Mouse (Mus musculus): ENCODE data around the gene Slc9a2. TPM values are rescaled to one million over a fixed set of nuclear protein-coding genes. Genes with fewer than 3 reads are reported as not detected.

Gene Slc9a2
- polyA plus RNA-seq, 1 experiment from 2014 or later: not detected

DNA sequence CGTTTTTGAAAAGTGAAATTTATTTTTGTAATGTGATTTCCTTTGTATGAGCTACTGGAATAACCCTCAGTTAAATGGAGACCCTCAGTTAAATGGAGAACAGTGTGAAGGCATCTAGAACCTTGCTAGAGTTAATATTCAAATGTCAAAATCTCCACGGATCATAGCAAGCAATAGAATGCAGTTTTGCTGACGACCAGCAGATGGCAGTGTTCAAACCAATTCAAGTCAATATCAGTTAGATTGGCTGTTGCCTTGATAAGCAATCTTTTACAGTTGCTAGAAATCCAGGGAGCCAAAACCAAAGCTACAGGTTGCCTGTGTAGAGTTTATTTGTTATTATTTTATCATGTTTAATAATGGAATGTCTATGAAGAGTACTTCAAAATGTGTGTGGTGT, 122.4 kb downstream of the Slc9a2 start:
- Histone ChIP-seq H3K4me2 (no peak overlapping the region), H3K4me3 (ENCODE audit: low read depth, low read length) (no peak overlapping the region), H3K9me3 (ENCODE audit: control insufficient read depth, low read length) (no peaks in the 10 kb centered on the region), H3K27me3 (replicated peaks; ENCODE audit: control insufficient read depth, insufficient read depth, low read length) (no peaks in the 10 kb centered on the region), H3K9ac (ENCODE audit: low read depth, low read length) (no peak overlapping the region), H3K27ac (ENCODE audit: low read depth, low read length) (no peak overlapping the region), H3K4me1 (replicated peaks; ENCODE audit: control insufficient read depth, insufficient read depth, low read length) (no peaks in the 10 kb centered on the region), H3K36me3 (ENCODE audit: control insufficient read depth, insufficient read depth, low read length) (no peaks in the 10 kb centered on the region)
- WGBS: 22% methylated on average over 3 of the region's 3 CpGs
- ATAC-seq (replicated peaks; ENCODE audit: low FRiP score) (no peak), DNase-seq (ENCODE audit: low spot score) (no peak)

DNA sequence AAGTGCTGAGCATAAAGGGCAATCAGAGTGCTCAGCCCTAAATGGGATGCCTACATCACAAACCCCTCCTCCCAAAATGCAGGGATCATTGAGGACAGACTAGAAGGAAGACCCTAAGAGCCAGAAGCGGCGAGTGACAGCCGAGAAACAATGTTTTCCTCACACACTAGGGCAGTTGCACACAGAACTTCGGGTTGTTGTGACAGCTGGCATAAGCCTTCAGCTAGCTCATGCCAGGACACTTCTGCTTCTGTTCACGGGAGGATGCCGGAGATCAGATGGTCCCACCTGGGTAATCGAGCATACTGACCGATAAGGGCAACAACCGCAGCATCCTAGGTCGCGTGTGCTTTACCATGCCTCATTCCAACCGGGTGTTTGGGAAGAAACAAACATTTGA, 123.7 kb downstream of the Slc9a2 start:
- H3K27ac ChIP-seq (ENCODE audit: low read depth, low read length): no peak overlapping the region
- 82% methylated on average over 12 of the region's 12 CpGs for WGBS
- DNase-seq (ENCODE audit: low spot score) (no peak), ATAC-seq (replicated peaks; ENCODE audit: low FRiP score) (no peak)
- no peaks in the 10 kb centered on the region for H3K36me3 ChIP-seq (ENCODE audit: control insufficient read depth, insufficient read depth, low read length)
- H3K4me2 ChIP-seq: no peak overlapping the region
- H3K4me3 ChIP-seq (ENCODE audit: low read depth, low read length): no peak overlapping the region
- H3K27me3 ChIP-seq (replicated peaks; ENCODE audit: control insufficient read depth, insufficient read depth, low read length): no peaks in the 10 kb centered on the region
- no peaks in the 10 kb centered on the region for H3K9me3 ChIP-seq (ENCODE audit: control insufficient read depth, low read length)
- no peak overlapping the region for H3K9ac ChIP-seq (ENCODE audit: low read depth, low read length)
- H3K4me1 ChIP-seq (replicated peaks; ENCODE audit: control insufficient read depth, insufficient read depth, low read length): no peaks in the 10 kb centered on the region

DNA sequence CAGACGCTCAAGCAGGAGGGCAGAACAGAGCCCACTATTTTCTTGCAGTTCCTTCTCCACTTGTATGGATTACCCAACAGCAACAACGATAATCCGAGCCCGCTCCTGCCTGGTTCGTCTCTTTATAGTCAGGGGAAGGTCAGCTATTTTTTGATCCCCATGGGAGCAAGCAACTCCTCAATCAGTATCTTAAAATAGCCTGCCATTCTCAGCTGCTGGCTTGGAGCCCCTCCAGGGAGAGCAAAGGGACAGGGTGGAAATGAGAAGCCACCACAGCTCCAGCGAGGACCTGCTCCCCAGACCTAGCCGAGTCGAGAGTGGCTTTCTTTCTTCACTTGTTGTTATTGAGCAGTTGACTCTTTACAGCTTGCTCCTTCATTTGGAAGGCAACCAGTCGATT, 125.0 kb downstream of the Slc9a2 start, which contains the start of gene Tmem182:
TSS of gene Tmem182 (plus strand) at position 251 of the 400 bp plus-strand sequence.
- WGBS: 77% methylated on average over 9 of the region's 9 CpGs
- DNase-seq (ENCODE audit: low spot score) (no peak), ATAC-seq (replicated peaks; ENCODE audit: low FRiP score) (no peak)
- no peaks in the 10 kb centered on the region for H3K36me3 ChIP-seq (ENCODE audit: control insufficient read depth, insufficient read depth, low read length)
- no peaks in the 10 kb centered on the region for H3K4me1 ChIP-seq (replicated peaks; ENCODE audit: control insufficient read depth, insufficient read depth, low read length)
- H3K27me3 ChIP-seq (replicated peaks; ENCODE audit: control insufficient read depth, insufficient read depth, low read length): no peaks in the 10 kb centered on the region
- H3K9me3 ChIP-seq (ENCODE audit: control insufficient read depth, low read length): no peaks in the 10 kb centered on the region
- H3K9ac ChIP-seq (ENCODE audit: low read depth, low read length): no peak within 1 kb of the TSS
- no peak within 1 kb of the TSS for H3K4me3 ChIP-seq (ENCODE audit: low read depth, low read length)
- no peak within 1 kb of the TSS for H3K4me2 ChIP-seq
- no peak within 1 kb of the TSS for H3K27ac ChIP-seq (ENCODE audit: low read depth, low read length)

DNA sequence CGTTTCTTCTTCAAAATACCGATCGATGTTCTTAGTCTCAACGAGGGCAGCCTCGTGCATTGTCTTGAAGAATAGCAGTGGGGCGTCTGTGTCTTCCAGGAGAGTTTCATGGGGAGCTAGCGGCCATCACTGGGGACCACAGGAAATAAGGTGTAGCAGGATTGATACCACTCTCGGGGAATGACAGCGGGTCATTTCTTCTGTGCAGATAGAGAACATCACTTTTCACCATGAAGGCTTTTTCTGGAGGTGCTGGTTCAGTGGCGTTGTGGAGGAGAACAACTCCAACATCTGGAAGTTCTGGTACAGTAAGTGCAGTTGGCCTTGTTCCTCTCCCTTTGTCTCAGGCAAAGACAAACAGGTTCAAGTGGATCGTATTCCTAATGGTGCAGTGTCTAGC, 125.5 kb downstream of the Slc9a2 start:
- no peaks in the 10 kb centered on the region for H3K9me3 ChIP-seq (ENCODE audit: control insufficient read depth, low read length)
- DNase-seq (ENCODE audit: low spot score): no peak
- H3K4me1 ChIP-seq (replicated peaks; ENCODE audit: control insufficient read depth, insufficient read depth, low read length): no peaks in the 10 kb centered on the region
- no peaks in the 10 kb centered on the region for H3K36me3 ChIP-seq (ENCODE audit: control insufficient read depth, insufficient read depth, low read length)
- H3K9ac ChIP-seq (ENCODE audit: low read depth, low read length): no peak overlapping the region
- H3K4me3 ChIP-seq (ENCODE audit: low read depth, low read length): no peak overlapping the region
- no peak overlapping the region for H3K27ac ChIP-seq (ENCODE audit: low read depth, low read length)
- no peak overlapping the region for H3K4me2 ChIP-seq
- no peak for ATAC-seq (replicated peaks; ENCODE audit: low FRiP score)
- 77% methylated on average over 11 of the region's 11 CpGs for WGBS
- no peaks in the 10 kb centered on the region for H3K27me3 ChIP-seq (replicated peaks; ENCODE audit: control insufficient read depth, insufficient read depth, low read length)

DNA sequence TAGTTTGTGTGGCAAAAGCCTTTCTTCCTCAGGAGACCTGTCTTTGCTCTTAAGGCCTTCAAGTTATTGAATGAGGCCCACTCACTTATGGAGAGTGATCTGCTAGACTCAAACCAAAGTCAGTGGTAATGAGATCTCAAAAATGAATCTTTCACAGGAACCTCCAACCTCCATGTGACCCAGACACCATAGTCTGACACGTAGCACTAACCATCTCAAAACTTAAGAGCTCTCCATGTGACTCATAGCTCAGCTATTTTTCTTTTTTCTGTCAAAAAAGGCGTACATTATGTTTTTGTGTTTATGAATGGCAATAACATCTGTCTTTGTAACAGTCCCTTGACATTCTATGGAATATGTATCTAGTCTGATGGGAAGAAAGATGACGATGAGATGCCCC, 128.3 kb downstream of the Slc9a2 start:
- no peak overlapping the region for H3K27ac ChIP-seq (ENCODE audit: low read depth, low read length)
- ATAC-seq (replicated peaks; ENCODE audit: low FRiP score) (no peak), DNase-seq (ENCODE audit: low spot score) (no peak)
- 80% methylated on average over 3 of the region's 3 CpGs for WGBS
- no peaks in the 10 kb centered on the region for H3K36me3 ChIP-seq (ENCODE audit: control insufficient read depth, insufficient read depth, low read length)
- no peaks in the 10 kb centered on the region for H3K27me3 ChIP-seq (replicated peaks; ENCODE audit: control insufficient read depth, insufficient read depth, low read length)
- no peaks in the 10 kb centered on the region for H3K9me3 ChIP-seq (ENCODE audit: control insufficient read depth, low read length)
- H3K9ac ChIP-seq (ENCODE audit: low read depth, low read length): no peak overlapping the region
- no peak overlapping the region for H3K4me3 ChIP-seq (ENCODE audit: low read depth, low read length)
- no peak overlapping the region for H3K4me2 ChIP-seq
- no peaks in the 10 kb centered on the region for H3K4me1 ChIP-seq (replicated peaks; ENCODE audit: control insufficient read depth, insufficient read depth, low read length)

DNA sequence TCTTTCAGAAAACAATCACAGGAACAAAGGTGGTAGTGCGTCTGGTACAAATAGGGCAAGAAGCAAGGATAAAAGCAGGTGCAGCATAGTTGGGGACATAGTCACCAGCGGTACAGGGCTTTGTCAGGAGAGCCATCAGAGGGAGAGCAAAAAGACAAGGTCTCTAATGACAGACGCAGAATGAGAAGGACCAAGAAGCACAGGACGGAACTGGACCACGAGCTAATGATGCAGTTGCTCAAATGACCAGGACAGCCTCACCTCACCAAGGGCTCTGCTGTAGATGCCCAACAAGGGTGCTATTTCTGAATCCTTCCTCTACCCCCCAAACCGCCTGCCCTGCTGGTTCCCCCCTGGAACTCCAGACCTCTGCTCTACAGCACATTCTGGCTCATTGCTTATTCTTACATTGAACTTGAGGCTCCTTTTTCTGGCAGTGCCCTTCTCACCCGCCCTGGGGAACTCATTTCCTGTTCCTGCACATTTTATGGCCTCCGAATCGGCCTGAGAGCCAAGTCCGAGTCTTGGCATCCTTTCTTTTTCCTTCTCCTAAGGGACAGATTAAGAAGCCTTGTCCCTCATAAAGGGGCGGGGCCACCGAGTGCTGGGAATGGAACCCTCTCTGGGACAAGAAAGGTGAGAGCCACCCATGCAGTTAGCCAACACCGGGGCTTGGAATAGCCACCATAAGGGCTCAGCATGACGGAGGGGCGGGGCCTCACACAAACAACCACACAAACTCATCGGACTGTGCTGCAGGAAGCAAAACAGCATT, 134.9 kb downstream of the Slc9a2 start:
- no peaks in the 10 kb centered on the region for H3K27me3 ChIP-seq (replicated peaks; ENCODE audit: control insufficient read depth, insufficient read depth, low read length)
- ATAC-seq (replicated peaks; ENCODE audit: low FRiP score) (no peak), DNase-seq (ENCODE audit: low spot score) (no peak)
- H3K4me1 ChIP-seq (replicated peaks; ENCODE audit: control insufficient read depth, insufficient read depth, low read length): no peaks in the 10 kb centered on the region
- H3K27ac ChIP-seq (ENCODE audit: low read depth, low read length): no peak overlapping the region
- no peak overlapping the region for H3K9ac ChIP-seq (ENCODE audit: low read depth, low read length)
- H3K4me3 ChIP-seq (ENCODE audit: low read depth, low read length): no peak overlapping the region
- no peaks in the 10 kb centered on the region for H3K36me3 ChIP-seq (ENCODE audit: control insufficient read depth, insufficient read depth, low read length)
- no peaks in the 10 kb centered on the region for H3K9me3 ChIP-seq (ENCODE audit: control insufficient read depth, low read length)
- H3K4me2 ChIP-seq: no peak overlapping the region
- WGBS: 58% methylated on average over 16 of the region's 16 CpGs

Other genes starting within 250 kb of the Slc9a2 start
- gene Il18r1, start 215.0 kb upstream of the Slc9a2 start, polyA plus RNA-seq (2014; fragmentation: Nextera tagmentation; extraction: Ambion mirVana): 0.10 TPM in 1 of 2 replicates, not detected in the other
- gene Il18rap, start 165.2 kb upstream of the Slc9a2 start, polyA plus RNA-seq (2014; fragmentation: Nextera tagmentation; extraction: Ambion mirVana): 0.69 and 1.2 TPM in 2 replicates
- gene Slc9a4, start 100.5 kb upstream of the Slc9a2 start, polyA plus RNA-seq (2014; fragmentation: Nextera tagmentation; extraction: Ambion mirVana): not detected in 2 replicates
- gene Mfsd9, start 110.1 kb downstream of the Slc9a2 start, polyA plus RNA-seq (2014; fragmentation: Nextera tagmentation; extraction: Ambion mirVana): 1.9 and 2.1 TPM in 2 replicates
- 0.22 TPM in 1 of 2 replicates, not detected in the other for gene Tmem182, start 125.0 kb downstream of the Slc9a2 start, polyA plus RNA-seq (2014; fragmentation: Nextera tagmentation; extraction: Ambion mirVana)

Data from liver, embryonic 11.5 days (tissue).